Mouse (Mus musculus) spleen, adult 12 weeks (tissue): ENCODE measurements at regions not wholly inside any gene's neighbourhood (a gene's known extent, or its start where the extent isn't known, plus 50 kb on each side); places are given as distances from the start of the nearest gene placed in this dataset.

ENCODE experiments used
- DNase-seq: peaks from one replicate; pipeline ENCODE4 v3.0.0; 2022; ENCODE audit warnings: low spot score

- DNase-seq, result no peak
These were observed 303.3 kb upstream of the Sel1l start for GRCm38 (mm10) chr12:92152043-92152921.

DNA sequence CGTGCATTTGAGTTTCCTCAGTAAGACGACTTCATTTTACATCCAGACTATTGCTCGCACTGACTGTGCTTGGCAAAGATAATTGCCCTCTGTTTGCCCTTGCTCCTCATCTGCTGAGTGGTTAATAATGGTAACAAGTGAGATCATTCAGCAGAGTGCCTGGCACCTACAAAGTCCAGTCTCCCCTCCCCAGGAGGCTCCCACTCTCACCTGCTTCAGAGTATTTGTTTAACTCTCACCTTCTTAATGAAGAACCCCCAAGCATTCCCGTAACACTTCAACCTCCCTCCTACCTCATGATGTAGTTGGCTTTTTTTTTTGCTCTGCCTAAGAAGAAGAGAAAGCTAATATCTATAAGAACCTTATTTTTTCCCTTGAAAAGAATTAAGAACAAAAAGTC, 288.6 kb upstream of the Sel1l start:
- no peak for DNase-seq

- DNase-seq, result no peak
These were observed 278.7 kb upstream of the Sel1l start for GRCm38 (mm10) chr12:92127648-92128047.

GRCm38 (mm10) chr12:92120164-92120815, 271.3 kb upstream of the Sel1l start:
- DNase-seq, result no peak

GRCm38 (mm10) chr12:92109615-92110014, 260.7 kb upstream of the Sel1l start:
- no peak for DNase-seq

DNA sequence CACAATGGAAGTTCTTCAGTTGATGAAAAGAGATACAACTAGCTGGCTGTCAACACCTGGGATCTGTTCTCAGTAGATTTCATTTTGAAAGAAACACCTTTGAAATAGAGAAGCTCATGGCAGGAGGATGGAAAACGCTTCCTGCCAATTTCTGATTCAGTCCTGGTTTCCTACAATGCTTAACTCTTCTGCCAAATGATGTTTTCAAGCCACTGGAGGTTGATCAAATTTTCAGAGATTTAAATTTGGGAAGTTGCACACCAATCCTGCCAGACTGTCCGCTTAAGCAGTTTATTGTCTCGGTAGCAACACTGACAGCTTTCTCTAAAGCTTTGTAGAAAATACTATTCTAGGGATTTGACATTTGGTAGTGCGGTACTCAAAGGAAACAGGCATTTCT, 251.1 kb upstream of the Sel1l start:
- no peak for DNase-seq

- DNase-seq, result no peak
These were observed 243.9 kb upstream of the Sel1l start for GRCm38 (mm10) chr12:92092794-92093365.

GRCm38 (mm10) chr12:92073209-92073608, 224.3 kb upstream of the Sel1l start:
- DNase-seq, result no peak

DNA sequence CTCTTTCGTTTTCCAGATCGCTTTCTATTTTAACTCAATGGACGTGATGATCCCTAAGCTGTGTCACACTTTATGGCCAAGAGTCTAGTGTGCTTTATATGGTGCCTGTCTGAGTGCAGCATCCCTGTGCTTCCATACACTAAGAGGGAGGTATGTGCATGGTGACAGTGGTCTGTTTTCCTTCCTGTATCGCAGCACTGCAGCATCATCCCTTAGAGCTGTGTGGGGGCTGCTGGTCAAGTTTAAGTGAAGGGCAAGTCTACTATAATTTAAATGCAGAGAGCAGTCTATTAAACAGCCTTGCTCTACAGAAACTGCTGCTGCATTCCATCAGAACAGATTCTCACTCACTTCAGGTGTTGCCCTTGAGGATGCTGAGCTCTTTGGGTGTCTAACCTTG, 213.8 kb upstream of the Sel1l start:
- no peak for DNase-seq

- DNase-seq, result no peak
These were observed 191.5 kb upstream of the Sel1l start for GRCm38 (mm10) chr12:92040481-92040880.

GRCm38 (mm10) chr12:92029192-92029591, 180.2 kb upstream of the Sel1l start:
- no peak for DNase-seq

DNA sequence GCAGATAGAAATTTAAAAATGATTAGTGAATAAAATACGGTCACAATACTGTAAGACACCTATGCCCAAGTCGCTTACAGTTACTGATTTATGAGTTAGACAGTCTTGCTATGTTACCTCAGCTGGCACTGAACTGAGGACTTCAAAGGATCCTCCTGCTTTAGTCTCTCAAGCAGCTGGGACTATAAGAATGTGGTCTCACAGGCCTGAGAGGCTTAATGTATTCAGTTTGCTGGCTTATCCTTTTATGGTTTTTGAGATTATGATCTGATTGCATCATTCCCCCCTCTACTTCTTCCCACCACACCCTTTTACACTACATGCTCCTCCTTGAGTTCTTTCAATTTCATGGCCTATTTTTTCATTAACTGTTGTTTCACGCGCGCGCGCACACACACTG, 179.4 kb upstream of the Sel1l start:
- DNase-seq, result no peak

GRCm38 (mm10) chr12:92024461-92025218, 175.7 kb upstream of the Sel1l start:
- DNase-seq, result no peak

- no peak for DNase-seq
These were observed 170.8 kb upstream of the Sel1l start for GRCm38 (mm10) chr12:92019593-92020224.

- no peak for DNase-seq
These were observed 166.4 kb upstream of the Sel1l start for GRCm38 (mm10) chr12:92015373-92015772.

DNA sequence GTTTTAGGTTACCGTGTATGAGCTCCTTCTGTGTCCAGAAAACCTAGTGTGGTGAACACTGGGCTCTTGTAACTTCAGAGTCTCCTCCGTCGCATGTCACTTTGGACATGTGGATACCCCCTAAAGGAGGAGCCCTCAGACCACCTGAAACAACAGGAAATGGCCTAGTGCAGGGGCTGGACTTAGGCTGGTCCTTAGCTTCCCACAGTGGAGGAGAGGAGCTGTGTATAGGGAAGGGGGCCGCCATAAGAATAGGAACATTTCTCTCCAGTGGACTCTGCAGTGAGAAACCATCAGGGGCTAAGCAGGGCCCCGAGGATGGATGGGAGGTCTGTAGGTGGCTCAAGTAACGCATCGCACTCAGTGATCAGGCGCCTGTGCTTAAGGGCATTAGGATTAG, 165.0 kb upstream of the Sel1l start:
- DNase-seq, result no peak

GRCm38 (mm10) chr12:92013244-92013643, 164.3 kb upstream of the Sel1l start:
- DNase-seq, result no peak

- DNase-seq, result no peak
These were observed 155.6 kb upstream of the Sel1l start for GRCm38 (mm10) chr12:92004391-92005094.

DNA sequence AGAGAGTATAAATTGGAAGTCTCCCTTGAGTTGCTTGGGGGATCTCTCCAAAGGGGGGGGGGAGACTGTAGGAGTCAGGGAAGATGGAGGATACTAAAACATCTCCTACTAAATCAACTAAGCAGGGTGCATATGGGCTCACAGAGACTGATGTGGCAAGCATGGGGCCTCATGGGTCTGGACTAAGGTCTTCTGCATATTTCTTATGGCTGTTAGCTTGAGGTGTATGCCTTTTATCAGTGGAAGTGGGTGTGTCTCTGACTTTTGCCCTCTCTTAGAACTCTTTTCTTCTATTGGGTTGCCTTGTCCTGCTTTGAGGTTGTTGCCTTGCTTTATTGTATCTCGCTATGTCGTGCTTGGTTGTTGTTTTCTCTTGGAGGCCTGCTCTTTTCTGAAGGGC, 150.1 kb upstream of the Sel1l start:
- no peak for DNase-seq

- DNase-seq, result no peak
These were observed 148.4 kb upstream of the Sel1l start for GRCm38 (mm10) chr12:91997404-91997803.

DNA sequence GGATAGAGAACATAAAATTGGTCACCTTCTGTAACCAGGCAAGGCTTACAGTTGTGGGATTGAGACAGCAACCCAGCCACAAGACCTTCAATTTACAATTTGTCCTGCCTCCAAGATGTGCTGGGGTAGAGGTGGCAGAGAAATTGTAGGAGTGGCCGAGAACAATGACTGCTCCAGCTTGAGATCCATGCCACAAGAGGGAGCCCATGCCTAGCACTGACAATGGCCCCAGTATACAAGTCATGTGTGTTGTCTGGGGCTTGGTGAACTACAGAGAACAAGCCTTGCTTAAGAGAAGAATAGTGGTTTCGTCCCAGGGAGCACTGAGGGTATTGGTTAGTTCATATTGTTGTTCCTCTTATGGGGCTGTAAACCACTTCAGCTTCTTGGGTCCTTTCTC, 146.6 kb upstream of the Sel1l start:
- no peak for DNase-seq
